8 mouse cellular contexts compared by ENCODE assay signal in the genomic region with DNA sequence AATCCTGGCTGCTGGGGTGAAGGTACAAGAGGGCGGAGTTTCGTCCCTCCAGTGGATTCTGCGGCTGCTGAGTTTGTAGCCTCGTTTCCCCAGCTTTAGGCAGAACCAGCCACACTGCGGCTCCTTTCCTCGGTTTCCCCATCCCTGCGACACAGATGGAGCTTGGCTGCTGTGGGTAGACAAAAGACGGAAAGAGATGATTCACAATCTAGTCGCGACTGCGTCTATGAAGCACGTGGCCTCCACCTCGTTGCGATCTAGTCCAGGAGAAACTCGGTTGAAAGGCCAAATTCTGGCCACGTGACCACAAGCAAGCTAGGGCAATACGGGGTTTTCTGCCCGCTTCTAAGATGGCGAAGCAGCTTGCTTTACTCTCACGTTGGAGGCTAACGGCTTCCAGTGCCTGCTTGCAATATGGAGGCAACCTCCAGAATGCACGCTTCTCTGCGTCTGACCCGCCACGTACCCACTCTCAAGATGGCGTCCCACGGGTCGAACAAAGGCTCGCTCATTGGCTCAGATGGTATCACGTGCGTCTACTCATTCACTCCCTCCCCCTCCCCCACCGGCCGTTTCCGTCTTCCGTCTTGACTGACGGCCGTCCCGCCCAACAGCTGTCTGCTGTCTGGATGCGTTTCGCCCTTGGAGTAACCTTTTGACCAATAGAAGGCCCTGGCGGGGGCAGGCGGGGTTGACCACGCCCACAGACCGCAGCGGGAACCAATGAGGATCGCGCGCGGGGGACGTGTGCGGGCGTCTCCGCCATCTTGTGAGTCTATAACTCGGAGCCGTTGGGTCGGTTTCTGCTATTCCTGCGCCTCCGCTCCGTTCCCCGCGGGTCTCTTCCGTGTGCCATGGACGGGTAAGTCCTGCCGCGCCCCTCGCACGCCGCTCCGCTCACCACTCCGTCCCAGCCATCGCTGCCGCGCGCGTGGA. TPM values are rescaled to one million over a fixed set of nuclear protein-coding genes. Genes with fewer than 3 reads are reported as not detected.
DNase-seq lines count a peak whose midpoint lies in the region; ATAC-seq and TF ChIP-seq lines count a peak whose summit lies in the region.

A gene (plus strand): TSS at position 568 of the 936 bp plus-strand sequence.

- peak; percentile 88 for ATAC-seq in heart, embryonic 15.5 days (replicated peaks; ENCODE audit: insufficient number of reproducible peaks, insufficient read depth, low FRiP score, low read depth)
- peak; percentile 89 for ATAC-seq in liver, embryonic 14.5 days (ENCODE audit: insufficient read depth)
- ATAC-seq in neural tube, embryonic 11.5 days (ENCODE audit: insufficient read depth, low FRiP score, low TSS enrichment): peak; percentile 90
- peak; percentile 90 for ATAC-seq in stomach, postnatal 0 days (ENCODE audit: low FRiP score, low TSS enrichment)

- H3K4me2 ChIP-seq in heart, embryonic 15.5 days: peak within 1 kb of the TSS; percentile 84
- peak within 1 kb of the TSS; percentile 87 for H3K4me2 ChIP-seq in liver, embryonic 14.5 days (ENCODE audit: low read depth)
- peak within 1 kb of the TSS; percentile 94 for H3K4me2 ChIP-seq in neural tube, embryonic 11.5 days (ENCODE audit: low read depth)
- peak within 1 kb of the TSS; percentile 92 for H3K4me2 ChIP-seq in stomach, postnatal 0 days (replicated peaks; ENCODE audit: low read depth)

- no peaks in the 10 kb centered on the region for H3K9me3 ChIP-seq in forebrain, embryonic 10.5 days
- no peaks in the 10 kb centered on the region for H3K9me3 ChIP-seq in heart, embryonic 15.5 days (replicated peaks)
- H3K9me3 ChIP-seq in liver, embryonic 14.5 days (ENCODE audit: control insufficient read depth, low read length): no peaks in the 10 kb centered on the region
- H3K9me3 ChIP-seq in neural tube, embryonic 11.5 days (ENCODE audit: control insufficient read depth, low read length): no peaks in the 10 kb centered on the region
- no peaks in the 10 kb centered on the region for H3K9me3 ChIP-seq in stomach, postnatal 0 days (ENCODE audit: control insufficient read depth, low read length)

- peaks cover 45% of the 10 kb centered on the region for H3K36me3 ChIP-seq in forebrain, embryonic 10.5 days (replicated peaks)
- peaks cover 11% of the 10 kb centered on the region for H3K36me3 ChIP-seq in heart, embryonic 15.5 days
- peaks cover 26% of the 10 kb centered on the region for H3K36me3 ChIP-seq in liver, embryonic 14.5 days (replicated peaks; ENCODE audit: control insufficient read depth, insufficient read depth, low read depth)
- peaks cover 8% of the 10 kb centered on the region for H3K36me3 ChIP-seq in neural tube, embryonic 11.5 days (ENCODE audit: control insufficient read depth, insufficient read depth, low read length)
- H3K36me3 ChIP-seq in stomach, postnatal 0 days (ENCODE audit: control insufficient read depth, insufficient read depth, low read length): peaks cover 5% of the 10 kb centered on the region

- WGBS in forebrain, embryonic 10.5 days: under 1% methylated on average over 75 of the region's 75 CpGs
- WGBS in heart, embryonic 15.5 days: under 1% methylated on average over 75 of the region's 75 CpGs
- under 1% methylated on average over 75 of the region's 75 CpGs for WGBS in liver, embryonic 14.5 days (ENCODE audit: insufficient replicate concordance)
- under 1% methylated on average over 75 of the region's 75 CpGs for WGBS in neural tube, embryonic 11.5 days
- under 1% methylated on average over 75 of the region's 75 CpGs for WGBS in stomach, postnatal 0 days

- H3K27ac ChIP-seq in forebrain, embryonic 10.5 days: peak within 1 kb of the TSS; percentile 100
- peak within 1 kb of the TSS; percentile 100 for H3K27ac ChIP-seq in heart, embryonic 15.5 days
- peak within 1 kb of the TSS; percentile 94 for H3K27ac ChIP-seq in liver, embryonic 14.5 days
- peak within 1 kb of the TSS; percentile 100 for H3K27ac ChIP-seq in neural tube, embryonic 11.5 days (ENCODE audit: low read depth, low read length)
- peak within 1 kb of the TSS; percentile 100 for H3K27ac ChIP-seq in stomach, postnatal 0 days (replicated peaks)

- 0 out of 2 replicates have a peak, but pooled peaks have one; percentile 13 for TF ChIP-seq CTCF in liver, embryonic 14.5 days (IDR thresholded peaks at IDR 0.05; ENCODE audit: low read depth)
- no peak for TF ChIP-seq CTCF in stomach, postnatal 0 days (IDR thresholded peaks at IDR 0.05; ENCODE audit: low read depth)

- DNase-seq in CD8-positive naive resting alpha-beta T cell, adult 2 months (ENCODE audit: low read depth in 2 of 2, low spot score in 2 of 2): peak; percentile 98
- peak; percentile 100 for DNase-seq in c-Kit-positive CD71-negative TER-119-negative erythroid progenitor cells, embryonic 14.5 days (ENCODE audit: low read depth)
- peak; percentile 100 for DNase-seq in forebrain, embryonic 10.5 days (ENCODE audit: extremely low spot score, low spot score)
- peak; percentile 100 for DNase-seq in kidney, postnatal 25 days
- peak; percentile 100 for DNase-seq in liver, embryonic 14.5 days (ENCODE audit: low read depth in 3 of 3, low spot score in 3 of 3)
- DNase-seq in neural tube, embryonic 11.5 days (ENCODE audit: low spot score): peak; percentile 100
- DNase-seq in stomach, postnatal 0 days (ENCODE audit: low spot score): peak; percentile 100

- H3K9ac ChIP-seq in heart, embryonic 15.5 days: peak within 1 kb of the TSS; percentile 98
- peak within 1 kb of the TSS; percentile 83 for H3K9ac ChIP-seq in liver, embryonic 14.5 days (replicated peaks)
- peak within 1 kb of the TSS; percentile 99 for H3K9ac ChIP-seq in neural tube, embryonic 11.5 days (ENCODE audit: low read length)
- H3K9ac ChIP-seq in stomach, postnatal 0 days (ENCODE audit: low read length): peak within 1 kb of the TSS; percentile 99

- peaks cover 70% of the 10 kb centered on the region for H3K4me1 ChIP-seq in forebrain, embryonic 10.5 days
- H3K4me1 ChIP-seq in heart, embryonic 15.5 days (replicated peaks): peaks cover 60% of the 10 kb centered on the region
- H3K4me1 ChIP-seq in liver, embryonic 14.5 days (replicated peaks; ENCODE audit: control insufficient read depth in 2 of 2, insufficient read depth in 2 of 2, low read length in 1 of 2): peaks cover 28 to 52% of the 10 kb centered on the region in 2 experiments
- peaks cover 48% of the 10 kb centered on the region for H3K4me1 ChIP-seq in neural tube, embryonic 11.5 days (ENCODE audit: control insufficient read depth, insufficient read depth, low read length)
- H3K4me1 ChIP-seq in stomach, postnatal 0 days (replicated peaks; ENCODE audit: control insufficient read depth, insufficient read depth): peaks cover 32% of the 10 kb centered on the region

- H3K27me3 ChIP-seq in forebrain, embryonic 10.5 days (ENCODE audit: poor library complexity, severe bottlenecking): no peaks in the 10 kb centered on the region
- H3K27me3 ChIP-seq in heart, embryonic 15.5 days: no peaks in the 10 kb centered on the region
- H3K27me3 ChIP-seq in liver, embryonic 14.5 days (ENCODE audit: control insufficient read depth, insufficient read depth, low read length): no peaks in the 10 kb centered on the region
- H3K27me3 ChIP-seq in neural tube, embryonic 11.5 days (ENCODE audit: control insufficient read depth, insufficient read depth, low read length): no peaks in the 10 kb centered on the region
- no peaks in the 10 kb centered on the region for H3K27me3 ChIP-seq in stomach, postnatal 0 days (ENCODE audit: control insufficient read depth, insufficient read depth, low read length)

- peak; percentile 1; the same call in 1 of the 2 replicates for TF ChIP-seq EP300 in liver, embryonic 14.5 days (IDR thresholded peaks at IDR 0.05; ENCODE audit: low read depth)
- no peak for TF ChIP-seq EP300 in stomach, postnatal 0 days (optimal IDR thresholded peaks at IDR 0.05)

- H3K4me3 ChIP-seq in forebrain, embryonic 10.5 days: peak within 1 kb of the TSS; percentile 83
- peak within 1 kb of the TSS; percentile 97 for H3K4me3 ChIP-seq in heart, embryonic 15.5 days
- H3K4me3 ChIP-seq in liver, embryonic 14.5 days (ENCODE audit: insufficient read depth in 1 of 2, low read depth in 2 of 2, low read length in 2 of 2): peak within 1 kb of the TSS; percentile 80 to 85
- H3K4me3 ChIP-seq in neural tube, embryonic 11.5 days (ENCODE audit: low read depth, low read length): peak within 1 kb of the TSS; percentile 99
- H3K4me3 ChIP-seq in stomach, postnatal 0 days (ENCODE audit: low read depth, low read length): peak within 1 kb of the TSS; percentile 94

RNA-seq across cellular contexts. Expression of the gene that starts here (rescaled TPM):
- 370 and 377 TPM in 2 replicates for polyA plus RNA-seq in forebrain, embryonic 10.5 days (2016; fragmentation: Nextera tagmentation; extraction: Ambion mirVana)
- 89.6 and 162 TPM in 2 replicates for polyA plus RNA-seq in heart, embryonic 15.5 days (2015; fragmentation: Nextera tagmentation; extraction: Ambion mirVana)
- 118 and 126 TPM in 2 replicates for polyA plus RNA-seq in liver, embryonic 14.5 days (2012; rRNA removed)
- polyA plus RNA-seq in liver, embryonic 14.5 days (2014; fragmentation: Nextera tagmentation; extraction: Ambion mirVana): 84.5 and 99.8 TPM in 2 replicates
- polyA plus RNA-seq in neural tube, embryonic 11.5 days (2014; fragmentation: Nextera tagmentation; extraction: Ambion mirVana): 215 and 216 TPM in 2 replicates
- 99.3 and 103 TPM in 2 replicates for polyA plus RNA-seq in stomach, postnatal 0 days (2015; fragmentation: Nextera tagmentation; extraction: Ambion mirVana)

Comparison
In these comparisons a context has a peak if more than half of its experiments do, and no peak if none do; other contexts are left out.
1. Peak in every context shown above with its lines: DNase-seq, ATAC-seq, H3K4me3 ChIP-seq and H3K27ac ChIP-seq.